Mouse (Mus musculus): ENCODE measurements around the gene Fstl3.

Gene Fstl3

DNA sequence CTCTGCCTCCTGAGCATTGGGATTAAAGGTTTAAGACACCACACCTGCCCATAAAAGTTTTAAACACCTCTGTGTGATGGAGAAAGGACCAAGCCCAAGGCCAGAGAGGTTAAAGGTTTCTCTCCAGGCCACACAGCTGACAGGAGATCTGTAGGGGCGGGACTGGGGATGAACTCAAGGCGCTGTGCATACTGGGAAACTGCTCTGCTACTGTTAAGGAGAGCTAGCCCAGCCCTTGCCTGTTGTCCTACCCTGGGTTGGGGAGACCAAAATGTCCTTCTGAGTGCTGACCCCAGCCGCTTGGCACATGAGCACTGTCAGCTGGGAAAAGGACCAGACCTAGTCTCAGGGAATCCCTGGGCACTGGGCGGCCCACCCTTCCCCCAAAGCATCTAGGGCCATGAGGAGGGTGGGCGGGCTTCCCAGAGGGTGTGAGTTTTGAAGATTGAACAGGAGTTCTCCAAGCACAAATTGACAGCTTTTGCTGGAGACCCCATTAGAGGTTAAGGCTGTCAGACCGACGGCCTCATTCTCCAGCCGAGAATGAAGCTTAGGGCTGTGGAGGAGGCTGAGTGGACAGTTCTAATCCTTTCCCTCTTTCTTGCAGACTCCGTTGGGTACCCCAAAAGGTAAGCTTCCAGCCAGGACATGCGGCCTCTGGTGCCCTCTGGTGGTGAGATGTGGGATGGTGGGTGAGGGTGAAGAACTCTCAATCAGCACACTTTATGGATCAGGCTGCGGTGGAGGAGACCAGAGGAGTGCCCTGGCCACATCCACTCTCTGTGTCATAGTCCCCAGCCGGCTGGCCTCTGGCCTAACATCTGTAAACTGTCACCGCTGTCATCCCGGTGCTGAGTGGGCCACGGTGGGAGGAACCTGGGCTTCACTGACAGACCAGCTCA lies 34.9 kb downstream of the Fstl3 start:
- DNase-seq (ENCODE audit: low spot score): peak; percentile 59

DNA sequence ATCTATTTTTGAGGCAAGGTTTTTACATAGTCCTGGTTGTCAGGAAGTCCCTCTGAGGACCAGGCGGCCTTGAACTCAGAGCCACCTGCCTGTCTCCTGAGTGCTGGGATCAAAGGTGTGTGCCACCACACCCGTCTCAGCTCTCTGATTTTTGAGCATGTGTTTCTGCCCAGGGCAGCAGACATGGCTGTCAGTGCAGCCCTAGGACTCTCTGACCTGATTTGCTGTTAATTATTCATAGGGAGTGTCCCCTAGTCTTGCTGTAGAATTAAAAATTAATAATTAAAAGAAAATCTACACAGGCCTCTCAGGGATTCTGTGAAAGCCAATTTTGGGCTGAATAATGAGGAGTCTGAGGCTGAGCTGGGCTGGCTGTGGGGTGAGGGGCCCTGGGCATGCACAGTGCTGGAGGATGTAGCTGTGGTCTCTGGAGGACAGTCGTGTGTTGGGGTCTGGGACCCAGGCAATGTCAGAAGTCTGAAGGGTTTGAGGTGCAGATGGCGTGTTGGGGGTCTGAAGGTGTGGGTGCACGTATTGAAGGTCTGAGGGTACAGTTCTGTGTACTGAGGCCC lies 37.3 kb downstream of the Fstl3 start:
- no peak for DNase-seq (ENCODE audit: low spot score)

DNA sequence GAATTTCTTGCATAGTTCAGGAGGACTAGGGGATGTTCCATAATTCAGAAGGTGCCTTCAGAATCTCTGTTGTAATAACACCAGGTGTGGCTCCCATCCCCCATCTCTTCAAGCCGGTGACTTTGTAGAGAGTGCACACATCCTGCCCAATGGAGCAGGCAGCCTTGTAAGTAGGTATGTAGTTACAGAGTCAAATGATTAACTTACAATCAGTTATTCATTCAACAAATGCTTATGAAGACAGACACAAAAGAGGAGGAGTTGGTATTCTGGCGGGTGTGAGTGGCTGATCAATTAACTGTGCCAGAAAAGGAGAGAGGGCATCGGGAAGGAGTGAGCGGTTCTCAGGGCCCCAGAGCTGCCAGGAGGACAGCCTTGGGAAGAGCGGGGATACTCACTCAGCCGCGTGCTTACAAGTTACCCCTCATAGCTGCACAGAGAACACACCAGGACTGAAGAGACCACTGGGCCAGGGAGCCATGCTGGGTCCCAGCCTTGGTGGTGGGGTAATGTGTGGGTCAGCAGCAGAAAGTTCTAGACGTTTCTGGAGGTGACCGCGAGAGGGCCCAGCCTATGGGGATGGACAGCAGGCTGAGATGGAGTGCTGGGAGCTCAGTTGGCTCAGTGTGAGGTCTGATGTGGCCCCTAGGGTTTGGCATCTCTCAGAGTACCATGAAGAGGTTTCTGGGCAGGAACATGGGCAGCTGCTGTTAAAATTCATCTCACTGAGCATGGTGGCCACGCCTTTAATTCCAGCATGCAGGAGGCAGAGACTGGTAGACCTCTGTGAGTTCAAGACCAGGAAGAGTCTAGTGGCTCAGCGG lies 38.8 kb downstream of the Fstl3 start:
- no peak for DNase-seq (ENCODE audit: low spot score)

DNA sequence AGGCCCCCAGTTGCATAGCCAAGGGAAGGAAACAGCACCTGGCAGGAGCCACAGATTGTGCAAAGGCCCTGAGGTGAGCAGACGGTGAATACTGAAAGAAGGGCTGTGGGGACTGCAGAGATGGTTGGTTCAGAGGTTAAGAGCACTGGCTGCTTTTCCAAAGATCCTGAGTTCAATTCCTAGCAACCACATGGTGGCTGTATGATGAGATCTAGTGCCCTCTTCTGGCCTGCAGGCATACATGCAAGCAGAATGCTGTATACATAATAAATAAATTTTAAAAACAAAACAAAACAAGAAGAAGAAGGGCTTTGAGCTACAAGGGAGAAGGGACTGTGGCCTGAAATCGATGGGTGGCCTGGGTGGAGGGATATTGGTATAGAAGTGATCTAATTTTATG lies 40.0 kb downstream of the Fstl3 start:
- no peak for DNase-seq (ENCODE audit: low spot score)

DNA sequence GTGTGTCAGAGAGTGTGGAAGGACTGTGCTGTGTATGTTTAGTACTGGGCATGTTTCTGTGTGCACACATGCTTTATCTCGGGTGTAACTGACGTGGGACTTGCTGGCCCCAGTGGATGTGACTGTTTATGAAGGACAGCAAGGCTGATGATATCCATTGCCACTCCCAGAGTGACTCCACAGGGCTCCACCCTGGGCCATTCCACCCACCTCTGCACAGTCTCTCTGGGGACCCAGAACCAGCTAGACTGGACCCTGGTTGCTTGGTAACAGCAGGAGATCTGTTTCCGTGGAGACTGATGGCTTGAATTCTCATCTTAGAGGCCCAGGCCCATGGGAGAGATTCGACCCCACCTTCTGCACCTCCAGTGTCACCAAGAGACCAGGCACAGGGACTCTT lies 41.2 kb downstream of the Fstl3 start:
- no peak for DNase-seq (ENCODE audit: low spot score)

DNA sequence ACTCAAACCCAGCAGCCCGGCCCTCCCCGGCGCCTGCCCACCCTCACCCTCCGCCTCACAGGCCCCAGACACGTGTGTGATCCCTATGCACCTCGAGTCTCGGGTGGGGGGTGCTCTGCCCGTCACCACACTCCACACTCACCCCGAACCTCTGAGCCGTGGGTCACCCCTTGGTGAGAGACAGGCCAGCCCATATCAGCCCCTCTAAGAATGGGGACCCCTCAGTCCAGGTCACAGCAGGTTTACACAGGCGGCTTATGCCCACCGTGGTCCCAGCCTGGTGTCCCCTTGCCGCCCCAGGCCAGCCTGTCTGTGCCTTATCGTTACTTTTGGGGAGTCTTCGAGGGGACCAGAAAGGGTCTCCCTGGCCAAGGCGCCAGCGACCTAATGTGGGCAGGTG lies 42.5 kb downstream of the Fstl3 start:
- no peak for DNase-seq (ENCODE audit: low spot score)

DNA sequence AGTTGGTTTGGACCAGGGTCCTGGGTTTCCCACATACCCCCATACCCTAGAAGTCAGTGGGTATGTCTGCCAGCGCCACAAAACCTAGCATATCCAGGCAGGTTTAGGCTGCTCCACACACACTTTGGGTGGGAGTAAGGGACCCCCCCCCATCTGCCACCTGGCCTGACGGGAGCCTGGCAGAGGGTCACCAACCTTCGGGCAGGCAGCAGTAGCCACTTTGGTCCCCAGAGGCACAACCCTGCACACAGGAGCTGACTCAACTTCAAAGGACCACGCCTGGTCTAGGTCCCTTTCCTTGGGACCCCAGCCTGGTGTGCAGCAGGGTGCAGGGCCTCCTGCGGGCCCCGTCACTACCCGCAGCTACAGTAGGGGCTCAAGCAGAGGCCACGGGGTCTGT lies 43.2 kb downstream of the Fstl3 start:
- no peak for DNase-seq (ENCODE audit: low spot score)

DNA sequence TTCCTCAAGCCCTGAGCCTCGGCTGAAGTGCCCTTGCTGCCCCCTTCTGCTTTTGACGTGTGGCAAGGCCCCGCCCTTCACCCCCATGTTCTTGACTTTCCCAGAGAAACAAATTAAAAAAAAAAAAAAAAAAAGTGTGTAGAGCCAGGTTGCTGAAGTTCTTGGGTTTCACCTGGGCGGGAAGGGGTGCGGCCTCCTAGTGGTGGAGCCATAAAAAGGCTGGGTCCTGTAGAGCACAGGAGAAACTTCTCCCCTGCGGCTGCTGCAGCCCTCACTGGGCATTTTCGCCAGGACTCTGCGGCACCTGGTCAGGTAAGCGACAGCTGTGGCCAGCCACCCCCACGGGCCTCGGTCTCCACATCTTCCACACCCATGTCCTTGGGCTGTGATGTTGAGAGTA lies 43.7 kb downstream of the Fstl3 start, which contains the start of gene Misp:
Gene Misp (plus strand): TSS at position 208 of the 400 bp plus-strand sequence.
- DNase-seq (ENCODE audit: low spot score): no peak

DNA sequence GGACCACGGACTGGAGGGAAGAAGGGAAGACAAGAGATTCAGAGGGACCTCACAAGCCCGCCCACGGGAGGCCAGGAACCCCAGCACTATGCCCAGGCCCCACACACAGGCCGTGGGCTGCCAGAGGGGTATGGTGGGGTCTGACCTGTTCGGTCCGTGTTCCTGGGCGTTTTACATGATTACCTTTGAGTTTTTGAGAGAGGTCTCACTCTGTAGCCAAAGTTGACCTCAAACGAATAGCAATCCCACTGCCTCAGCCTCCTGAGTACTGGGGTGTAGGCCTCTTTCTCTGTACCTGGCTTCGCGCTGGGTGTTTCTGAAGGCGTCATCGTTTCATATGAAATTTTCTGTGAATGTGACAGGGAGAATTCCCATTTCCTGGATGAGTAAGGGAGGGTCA lies 44.7 kb downstream of the Fstl3 start:
- DNase-seq (ENCODE audit: low spot score): no peak

DNA sequence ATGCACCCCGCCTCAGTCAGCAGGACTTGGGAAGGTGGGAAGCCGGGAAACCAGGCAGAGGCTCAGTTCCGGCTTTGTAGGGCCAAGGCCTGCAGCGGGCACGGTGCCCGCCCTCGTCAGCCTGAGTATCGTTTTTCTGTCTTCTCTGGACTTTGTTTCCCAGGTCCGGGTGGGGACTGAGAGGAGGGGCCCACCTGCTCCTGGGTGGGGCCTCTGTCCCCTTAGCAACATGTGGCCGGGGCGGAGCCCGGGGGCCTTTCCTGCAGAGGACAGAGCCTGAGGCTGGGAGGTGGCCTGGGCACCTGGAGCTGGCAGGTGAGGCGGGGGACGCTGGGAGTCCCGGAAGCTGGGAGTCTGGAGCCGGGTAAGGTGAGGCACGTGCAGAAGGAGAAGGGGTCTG lies 45.3 kb downstream of the Fstl3 start:
- no peak for DNase-seq (ENCODE audit: low spot score)

DNA sequence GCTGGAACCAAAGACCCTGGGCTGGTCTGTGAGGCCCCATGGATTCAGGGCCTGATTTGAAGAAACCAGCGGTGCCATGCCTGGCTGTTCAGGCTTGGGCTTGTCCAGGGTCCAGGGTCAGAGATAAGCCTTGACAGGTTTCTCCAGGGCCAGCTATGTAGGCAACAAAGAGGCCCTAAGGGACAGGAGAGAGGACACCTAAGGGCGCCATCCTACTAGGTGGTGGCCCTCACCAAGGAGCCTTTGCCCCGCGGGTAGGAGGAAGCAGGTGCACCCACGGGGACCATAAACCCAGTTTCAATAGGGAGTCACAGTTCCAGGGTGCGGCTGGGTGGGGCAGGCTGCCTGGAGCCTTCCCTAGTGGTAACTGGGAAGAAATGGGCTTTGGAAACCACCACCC lies 45.9 kb downstream of the Fstl3 start:
- DNase-seq (ENCODE audit: low spot score): no peak

DNA sequence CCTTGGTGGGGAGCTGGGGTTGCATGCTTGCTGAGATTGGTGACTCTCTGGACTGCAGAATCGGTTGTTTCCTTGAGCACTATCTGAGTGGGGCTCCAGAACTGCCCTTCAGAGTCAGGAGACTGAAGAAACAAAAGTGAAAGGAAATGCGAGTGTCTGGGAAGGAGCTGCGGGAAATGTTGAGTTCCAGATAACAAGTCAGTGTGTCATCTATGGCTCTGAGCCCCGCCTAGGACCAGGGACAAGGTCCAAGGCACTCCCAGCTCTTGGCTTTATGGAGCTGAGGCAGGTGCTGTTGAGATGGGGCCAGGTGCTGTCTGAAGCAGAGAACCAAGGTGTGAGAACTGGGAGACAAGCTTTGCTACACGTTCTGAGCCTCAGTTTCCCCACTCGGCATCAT lies 47.3 kb downstream of the Fstl3 start:
- DNase-seq (ENCODE audit: low spot score): no peak

DNA sequence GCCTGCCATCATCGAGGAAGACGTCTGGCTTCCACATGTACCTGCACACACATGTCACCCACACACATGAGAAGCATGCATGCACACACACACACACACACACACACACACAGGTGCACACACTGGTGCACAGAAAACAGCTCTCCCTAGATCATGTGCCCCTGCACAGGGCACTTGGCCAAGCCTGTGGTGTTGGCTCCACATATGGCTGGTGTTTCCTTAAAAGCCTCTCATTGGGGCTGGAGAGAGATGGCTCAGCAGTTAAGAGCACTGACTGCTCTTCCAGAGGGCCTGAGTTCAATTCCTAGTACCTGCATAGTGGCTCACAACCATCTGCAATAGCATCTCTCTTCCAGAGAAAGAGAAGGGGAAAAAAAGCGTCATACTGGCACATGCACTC lies 54.5 kb downstream of the Fstl3 start:
- no peak for DNase-seq (ENCODE audit: low spot score)
